Mouse (Mus musculus) neutrophil, adult 5-6 weeks (primary cell): ENCODE data around the gene Dock9. TPM values are rescaled to one million over a fixed set of nuclear protein-coding genes. Genes with fewer than 3 reads are reported as not detected.

Experiments
- ATAC-seq: fragments of 151-379, 151-347 bp; 2 replicates; pipeline ENCODE4 v1.8.0; 2017; ENCODE audit warnings: mild to moderate bottlenecking, moderate TSS enrichment; ENCODE audit not compliant: insufficient number of reproducible peaks, poor library complexity, low FRiP score, severe bottlenecking; ENCODE audit errors: extremely low read depth
- total RNA-seq: library from RNA; stranded (forward); fragments of 200-1000 nt; gene quantifications from 2 replicates; pipeline ENCODE4 v1.2.3, GENCODE M21; 2017

Gene Dock9
- total RNA-seq, 1 experiment from 2014 or later, result 21.2 TPM

DNA sequence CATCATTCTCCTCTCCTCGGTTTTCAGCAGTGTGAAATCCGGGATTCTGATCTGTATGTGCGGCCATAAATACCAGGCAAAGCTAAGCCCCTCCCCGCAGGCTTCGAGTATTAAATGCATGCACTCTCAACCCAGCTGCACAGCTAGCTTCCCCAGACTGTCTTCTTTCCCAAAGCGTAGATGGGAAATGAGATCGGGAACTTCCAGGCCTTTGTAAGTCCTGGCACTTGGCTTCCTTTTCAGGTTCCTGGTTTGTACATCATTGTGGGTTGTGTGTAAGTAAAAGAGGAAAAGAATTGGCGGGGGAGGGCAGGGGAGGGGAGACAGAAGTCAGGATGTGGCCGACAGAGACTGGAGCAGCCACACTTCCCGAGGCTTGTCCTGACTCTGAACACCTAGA is 119.2 kb downstream of the Dock9 start:
- no peak for ATAC-seq

DNA sequence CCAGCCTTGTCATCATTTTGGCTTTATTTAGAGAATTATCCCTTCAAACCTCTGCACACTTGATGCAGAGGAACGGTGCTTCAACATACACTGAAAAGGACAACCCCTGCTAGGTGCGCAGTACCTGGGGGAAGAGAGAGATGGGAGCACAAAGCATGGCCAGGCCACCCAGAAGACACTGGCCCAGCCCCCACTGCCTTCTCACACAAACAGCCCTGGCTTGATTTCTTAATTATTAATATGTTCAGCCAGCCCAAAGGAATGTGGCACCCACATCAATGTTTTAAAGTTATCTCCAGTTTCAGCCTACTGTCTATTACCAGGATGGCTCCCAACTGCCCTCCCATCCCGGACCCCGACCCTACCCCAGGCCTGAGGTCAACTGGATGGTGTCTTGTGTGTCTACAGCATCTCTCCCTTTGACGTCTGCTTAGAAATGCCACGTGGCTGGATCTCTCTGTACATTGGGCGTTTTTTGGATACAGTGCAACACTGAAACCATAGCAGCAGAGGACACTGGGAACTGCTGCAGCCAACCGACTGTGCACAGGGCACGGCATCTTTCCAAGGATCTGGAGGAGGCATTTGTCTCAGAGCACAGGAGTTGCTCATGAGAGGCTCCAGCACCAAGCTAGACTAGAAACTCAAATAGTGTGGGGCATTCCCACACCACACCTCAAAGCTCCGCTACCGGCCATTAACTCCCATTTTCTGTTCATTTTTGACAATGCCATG is 120.9 kb downstream of the Dock9 start:
- no peak for ATAC-seq

DNA sequence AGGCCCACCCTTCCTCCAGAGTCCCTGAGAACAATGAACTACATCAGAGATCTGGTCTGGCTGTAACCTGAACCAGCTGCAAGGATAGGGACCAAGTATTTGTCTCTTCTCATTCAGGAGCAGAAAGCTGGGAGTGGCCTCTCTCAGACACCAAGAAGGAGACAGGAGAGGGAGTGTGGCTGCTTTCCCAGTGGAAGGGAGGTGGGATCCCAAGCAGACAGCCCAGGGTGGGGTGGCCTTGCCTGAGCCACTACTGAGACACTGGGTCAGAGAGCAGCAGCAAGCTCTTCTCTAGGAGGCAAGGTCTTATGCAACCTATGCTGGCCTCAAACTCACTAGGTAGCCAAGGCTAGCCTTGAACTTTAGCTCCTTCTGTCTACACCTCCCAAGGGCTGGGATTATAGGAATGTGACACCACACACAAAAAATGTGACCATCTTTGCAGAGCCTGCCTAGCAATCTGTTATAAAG is 121.5 kb downstream of the Dock9 start:
- ATAC-seq, result no peak

DNA sequence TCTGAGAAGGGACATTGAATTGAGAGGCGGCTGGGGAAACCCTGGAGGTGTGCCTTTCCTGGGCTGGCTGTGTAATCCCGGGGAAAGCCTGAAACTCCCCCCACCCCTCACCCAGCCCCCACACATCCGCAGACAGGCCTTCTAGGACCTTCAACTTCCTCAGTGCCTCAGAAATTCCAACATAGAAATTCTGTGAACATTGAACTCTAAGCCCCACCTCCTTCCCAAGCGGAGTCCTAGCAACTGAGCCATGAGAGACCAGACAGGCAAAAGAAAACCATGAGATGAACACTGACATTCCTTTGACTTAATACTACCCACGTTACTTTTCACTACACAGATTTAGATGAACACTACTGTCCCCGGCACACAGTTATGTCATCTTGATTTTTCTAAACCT is 122.1 kb downstream of the Dock9 start:
- ATAC-seq, result no peak

DNA sequence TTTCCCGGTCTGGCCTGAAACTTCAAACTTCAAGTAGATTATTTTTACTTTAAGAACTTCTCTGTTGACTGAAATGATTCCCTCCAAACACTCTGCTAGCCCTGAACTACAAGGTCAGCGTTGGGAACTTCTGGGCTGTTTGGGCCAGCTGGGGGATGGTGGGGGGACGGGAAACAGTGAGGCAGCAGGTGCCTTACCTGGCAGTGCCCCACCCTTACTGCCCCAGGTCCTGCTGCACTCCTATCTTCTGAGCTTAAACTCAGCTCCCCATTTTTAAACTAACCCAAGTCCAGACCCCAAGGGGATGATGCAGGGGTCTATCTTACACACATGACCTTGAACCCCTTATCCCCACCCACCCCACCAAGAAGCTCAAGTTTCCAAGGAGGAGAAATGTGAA is 122.5 kb downstream of the Dock9 start:
- no peak for ATAC-seq

DNA sequence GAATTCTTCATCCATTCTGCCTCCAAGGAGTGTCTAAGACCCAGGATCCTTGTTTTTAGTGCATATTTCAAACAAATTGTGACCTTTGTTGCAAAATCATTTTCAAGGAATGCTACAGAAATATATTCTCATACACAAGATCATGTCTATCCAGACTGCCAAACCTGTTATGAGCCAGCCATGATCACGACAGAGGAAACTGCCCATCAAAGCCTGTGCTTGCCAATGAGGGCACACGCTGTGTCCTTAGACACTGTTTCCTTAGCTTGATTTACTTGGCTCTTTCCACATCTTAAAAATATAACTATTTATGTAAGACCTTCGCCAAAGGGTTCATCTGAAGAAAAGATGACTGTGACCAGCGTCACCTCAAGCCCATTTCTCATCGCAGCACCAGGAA is 127.6 kb downstream of the Dock9 start:
- no peak for ATAC-seq

DNA sequence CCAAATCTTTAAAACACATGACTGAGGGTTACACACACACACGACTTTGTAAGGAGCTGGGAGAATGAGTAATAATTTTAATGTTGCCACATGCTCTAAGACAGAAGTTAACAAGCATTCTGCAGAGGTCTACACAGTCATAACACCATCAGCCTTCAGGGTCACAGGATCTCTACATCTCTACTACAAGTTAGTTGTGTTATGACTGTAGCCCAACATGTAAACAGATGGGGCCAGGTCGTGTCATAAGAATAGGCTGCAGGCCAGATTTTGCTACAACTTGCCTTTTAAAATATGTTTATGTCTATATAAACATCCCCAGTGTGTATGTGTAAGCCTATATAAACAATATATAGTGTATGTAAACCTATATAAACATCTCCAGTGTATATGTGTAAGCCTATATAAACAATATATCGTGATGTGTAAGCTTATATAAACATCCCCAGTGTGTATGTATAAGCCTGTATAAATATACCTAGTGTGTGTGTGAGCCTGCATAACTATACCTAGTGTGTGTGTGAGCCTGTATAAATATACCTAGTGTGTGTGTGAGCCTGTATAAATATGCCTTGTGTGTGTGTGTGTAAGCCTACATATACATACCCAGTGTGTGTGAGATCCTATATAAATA is 130.9 kb downstream of the Dock9 start:
- ATAC-seq, result no peak

DNA sequence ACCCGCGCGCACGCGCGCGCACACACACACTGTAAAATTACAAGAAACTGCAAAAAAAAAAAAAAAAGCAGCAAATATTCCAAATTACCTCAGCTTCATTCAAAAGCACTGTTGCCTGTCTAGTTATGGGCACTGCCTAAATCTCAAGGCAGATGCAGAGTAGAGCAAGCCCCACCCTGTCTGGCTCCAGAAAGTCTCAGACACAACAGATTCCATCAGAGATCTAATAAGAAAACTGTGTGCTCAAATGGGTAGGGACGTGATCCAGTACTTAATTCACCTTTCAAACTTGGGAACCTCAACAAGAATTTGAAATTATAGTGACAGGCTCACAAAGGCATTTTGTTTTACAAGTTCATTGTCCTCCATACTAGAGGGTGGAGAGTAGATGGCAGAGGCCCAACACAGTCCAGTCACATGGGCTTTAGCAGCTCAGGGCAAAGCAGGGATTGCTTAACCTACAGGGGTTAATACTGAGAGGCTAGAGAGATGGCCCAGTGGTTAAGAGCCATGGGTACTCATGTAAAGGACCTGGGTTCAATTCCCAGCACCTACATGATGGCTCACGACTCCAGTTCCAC is 131.9 kb downstream of the Dock9 start:
- no peak for ATAC-seq

DNA sequence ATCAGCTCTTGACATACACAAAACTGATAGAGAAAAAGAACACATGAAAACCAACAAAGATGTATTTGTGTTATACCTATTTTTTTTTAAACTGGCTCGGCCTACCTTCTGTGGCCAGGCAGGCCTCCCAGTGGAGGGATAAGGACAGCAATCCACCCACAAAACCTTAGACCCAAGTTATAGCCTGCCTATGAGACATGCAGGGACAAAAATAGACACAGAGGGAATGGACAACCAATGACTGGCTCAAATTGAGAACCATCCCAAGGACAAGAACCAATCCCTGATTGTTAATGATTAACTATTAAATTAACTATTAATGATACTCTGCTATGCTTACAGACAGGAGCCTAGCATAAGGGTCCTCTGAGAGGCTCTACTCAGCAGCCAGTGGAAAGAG is 133.7 kb downstream of the Dock9 start:
- no peak for ATAC-seq

DNA sequence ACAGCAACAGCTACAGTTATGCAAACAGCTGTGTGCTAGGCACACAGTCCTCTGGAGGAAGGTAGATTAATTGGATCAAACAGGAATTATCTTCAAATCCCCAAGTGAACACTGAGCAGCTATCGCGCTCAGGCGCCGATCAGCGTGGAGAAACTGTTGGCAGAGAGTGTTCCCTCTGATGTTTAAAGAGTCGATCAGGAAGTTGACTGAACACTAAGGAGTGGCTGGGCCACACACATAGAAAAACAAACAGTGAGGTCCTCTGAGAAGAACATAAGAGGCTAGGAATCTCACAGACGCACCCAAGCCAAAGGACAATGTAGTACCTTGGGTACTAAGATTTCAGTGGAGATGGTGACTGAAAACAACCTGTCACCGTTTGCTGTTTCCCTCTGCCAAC is 136.7 kb downstream of the Dock9 start:
- ATAC-seq, result no peak

DNA sequence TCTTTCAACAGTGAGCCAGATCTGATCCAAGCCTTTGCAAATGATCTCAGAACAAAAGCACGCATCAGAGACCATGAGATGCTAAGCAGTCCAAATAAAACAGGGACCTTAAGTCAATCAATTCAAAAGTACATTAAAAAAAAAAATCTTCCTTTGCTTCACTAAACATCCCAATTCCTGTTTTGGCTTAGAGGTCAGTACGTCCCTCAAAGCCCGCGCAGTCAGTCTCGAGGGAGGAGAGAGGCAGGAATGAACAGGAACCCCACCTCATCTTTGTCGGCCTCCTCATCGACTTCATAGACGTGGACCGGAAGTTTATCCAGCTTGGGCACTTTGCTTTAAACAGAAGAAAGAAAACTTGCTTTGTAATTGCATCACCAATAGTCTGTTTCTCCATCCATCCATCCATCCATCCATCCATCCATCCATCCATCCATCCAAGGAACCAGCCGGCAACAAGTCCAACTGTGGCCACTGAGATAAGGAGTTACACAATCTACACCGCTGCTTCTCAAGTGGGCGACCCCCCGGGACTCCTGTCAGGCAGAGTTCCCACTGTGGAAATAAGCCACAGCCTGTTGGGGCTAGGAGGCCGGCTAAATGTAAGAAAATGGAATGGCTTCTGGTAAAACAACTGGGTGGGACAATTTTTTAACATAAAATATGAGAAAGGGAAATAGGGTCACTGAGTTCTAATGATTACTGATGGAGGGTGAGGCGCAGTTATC is 137.3 kb downstream of the Dock9 start:
- ATAC-seq, result no peak

DNA sequence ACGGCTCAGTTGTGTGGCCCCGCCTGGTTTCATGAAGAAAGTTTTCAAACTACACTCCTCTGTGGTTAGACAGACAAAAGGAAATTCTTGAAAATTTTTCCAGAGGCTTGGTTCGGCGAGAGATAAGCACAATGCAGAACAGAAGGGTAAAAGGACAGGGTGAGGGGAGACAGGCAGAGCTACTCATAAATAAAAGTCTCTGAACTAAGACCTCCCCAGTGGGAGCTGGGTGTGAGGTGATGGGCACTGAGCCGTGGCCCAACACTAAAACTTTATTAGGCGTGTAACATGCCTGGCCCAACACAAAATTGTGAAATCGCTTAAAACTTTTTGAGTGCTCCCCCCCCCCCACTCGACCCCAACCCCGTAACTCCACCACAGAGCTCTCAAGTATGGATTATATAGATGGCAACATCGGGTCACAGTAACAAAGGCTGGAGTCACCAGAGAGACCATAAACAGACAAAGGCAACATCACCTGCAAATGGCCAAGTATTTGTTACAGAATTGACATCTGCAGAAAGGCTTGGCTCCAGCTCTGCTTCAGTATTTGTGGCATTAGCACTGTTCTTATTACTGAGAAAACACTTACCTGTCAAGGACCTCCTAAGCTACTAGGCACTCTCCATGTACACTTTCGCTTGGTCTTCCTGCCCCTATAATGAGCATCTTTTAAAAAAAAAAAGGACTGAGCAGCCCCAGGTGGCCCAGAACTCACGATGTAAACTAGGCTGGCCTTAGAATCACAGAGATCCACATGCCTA is 138.4 kb downstream of the Dock9 start:
- ATAC-seq, result no peak

DNA sequence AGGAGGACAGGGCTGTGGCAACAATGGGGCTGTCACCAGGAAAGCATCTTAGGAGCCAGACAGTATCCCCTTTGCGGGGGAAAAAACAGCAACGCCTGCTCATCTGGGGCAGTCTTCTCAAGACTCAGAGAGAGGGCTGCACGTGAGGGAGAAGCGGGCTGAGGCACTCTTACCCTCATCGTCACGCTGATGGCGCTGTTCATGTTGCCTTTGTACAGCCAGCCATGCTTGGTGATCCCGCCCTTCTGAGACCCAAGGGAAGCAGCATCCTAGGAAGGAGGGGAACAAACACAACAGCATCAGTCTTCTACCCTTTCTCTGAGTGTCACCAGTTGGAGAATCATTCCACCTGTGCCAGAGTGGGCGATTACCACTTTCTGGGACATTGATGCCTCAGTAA is 139.1 kb downstream of the Dock9 start:
- ATAC-seq, result no peak

DNA sequence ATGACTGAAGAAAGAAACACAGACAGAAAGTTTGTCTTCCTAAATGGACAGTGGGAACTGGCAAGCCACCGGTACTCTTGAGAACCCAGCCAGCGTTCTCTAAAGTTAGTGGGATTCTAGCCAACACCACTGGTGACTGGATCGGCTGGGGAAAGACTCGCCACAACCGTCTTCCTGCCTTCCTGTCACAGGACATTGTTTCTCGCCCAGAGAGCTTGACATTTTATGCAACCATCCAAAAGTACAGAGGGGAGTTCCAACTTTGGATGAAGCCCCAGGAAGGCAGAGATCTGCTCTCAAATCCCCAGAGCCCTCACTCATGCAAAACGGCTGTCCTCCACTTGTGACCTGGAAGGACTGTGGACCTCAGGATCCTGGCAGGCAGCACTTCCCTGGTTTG is 140.0 kb downstream of the Dock9 start:
- ATAC-seq, result no peak

DNA sequence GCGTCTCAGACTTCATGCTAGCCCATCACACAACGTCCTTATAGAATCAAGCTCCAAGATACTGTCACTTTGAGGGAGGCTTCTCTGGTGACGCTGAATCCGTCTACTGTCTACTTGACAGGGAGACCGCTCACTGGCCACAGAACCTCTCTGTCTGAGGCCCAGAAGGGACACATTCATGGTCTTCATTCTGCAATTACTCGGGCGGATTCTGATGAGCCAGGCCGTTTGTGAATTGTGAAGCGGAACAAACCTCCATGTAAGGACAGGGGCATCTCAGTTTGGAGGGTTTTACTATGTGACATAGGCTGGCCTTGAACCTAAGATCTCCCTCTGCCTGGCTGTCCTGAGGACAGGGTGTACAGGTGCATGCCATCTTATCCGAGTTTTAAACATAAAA is 140.7 kb downstream of the Dock9 start:
- ATAC-seq, result no peak

DNA sequence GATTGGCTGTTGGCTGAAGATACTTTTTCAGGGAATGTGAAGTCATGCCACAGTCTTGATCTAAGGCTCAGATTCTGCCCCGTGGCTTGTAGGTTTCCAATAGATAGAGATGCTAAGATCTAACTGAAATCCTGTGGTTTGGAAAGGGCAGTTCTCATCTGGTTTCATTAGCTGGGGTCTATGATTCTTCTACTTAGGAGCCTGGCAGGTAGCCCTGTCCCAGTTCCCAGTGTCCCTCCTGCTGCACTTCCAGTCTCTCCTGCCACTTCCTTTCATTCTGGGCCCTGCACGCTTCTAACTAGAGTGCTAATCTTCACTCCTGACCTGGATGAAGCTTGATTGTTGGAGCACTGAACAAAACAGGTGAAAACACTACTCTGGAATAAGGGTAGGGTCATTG is 142.7 kb downstream of the Dock9 start:
- ATAC-seq, result no peak

DNA sequence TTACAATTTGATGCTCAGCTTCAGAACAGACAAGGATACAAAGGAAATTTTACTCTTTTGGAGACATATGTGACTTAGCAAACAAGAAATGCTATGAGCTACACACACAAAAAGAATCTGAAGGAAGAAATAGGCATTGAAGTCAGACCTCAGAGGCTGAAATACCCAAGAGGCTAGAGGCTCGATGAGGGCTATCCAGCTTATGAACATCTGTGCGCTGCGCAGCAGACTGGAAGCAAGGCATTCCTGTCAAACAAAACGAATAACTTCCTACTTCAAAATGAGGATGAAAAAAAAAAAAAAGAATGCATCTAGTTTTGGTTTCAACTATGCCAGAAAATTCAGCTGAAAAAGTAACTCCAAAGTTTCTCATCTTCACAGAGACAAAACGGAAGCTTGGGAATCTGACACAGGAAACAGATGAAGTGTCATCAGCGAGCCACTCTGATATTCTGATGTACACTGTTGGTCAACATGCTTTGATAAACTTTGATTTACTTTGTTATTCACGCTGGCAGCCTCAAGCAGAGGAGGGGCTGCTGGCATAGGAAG is 143.1 kb downstream of the Dock9 start:
- no peak for ATAC-seq

DNA sequence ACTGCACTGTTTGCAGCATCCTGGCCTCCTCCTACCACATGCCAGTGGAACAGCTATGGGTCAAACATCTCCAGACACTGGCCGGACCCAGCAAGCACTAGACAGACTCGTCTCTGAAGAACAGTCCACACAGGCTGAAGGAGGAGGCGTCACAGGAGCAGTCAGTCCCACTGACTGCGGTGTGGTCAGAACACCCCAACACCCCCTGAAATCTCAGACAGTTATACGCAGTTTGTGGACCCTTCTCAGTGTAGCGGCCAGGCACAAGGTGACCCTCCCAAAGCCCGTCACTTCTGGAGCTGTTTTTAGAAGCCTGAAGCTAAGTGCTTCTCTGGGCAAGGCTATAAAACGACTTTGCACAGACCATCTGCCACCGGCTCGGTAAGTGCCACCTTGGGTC is 143.9 kb downstream of the Dock9 start:
- no peak for ATAC-seq

DNA sequence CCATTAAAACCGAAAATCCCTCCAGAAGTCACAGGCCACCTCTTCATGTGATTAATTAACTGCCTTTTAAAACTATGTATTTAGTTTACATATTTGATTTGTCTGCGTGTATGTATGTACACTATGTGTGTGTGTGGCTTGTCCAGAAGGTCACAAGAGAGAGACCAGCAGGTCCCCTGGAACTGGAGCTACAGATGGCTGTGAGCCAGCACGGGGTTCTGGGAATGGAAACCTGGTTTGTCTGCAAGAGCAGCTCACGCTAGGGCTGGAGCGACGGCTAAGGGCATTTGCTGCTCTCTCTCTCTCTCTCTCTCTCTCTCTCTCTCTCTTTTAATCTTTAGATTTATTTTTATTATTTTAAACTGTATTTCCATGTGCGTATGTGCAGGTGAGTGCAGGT is 144.4 kb downstream of the Dock9 start:
- no peak for ATAC-seq
